Mouse (Mus musculus) forebrain, embryonic 15.5 days (tissue): Measurements from ENCODE around the gene Radil. TPM values are rescaled to one million over a fixed set of nuclear protein-coding genes. Genes with fewer than 3 reads are reported as not detected.

Experiments
- ATAC-seq: fragments of 200-750 bp; cut with Nextera tagmentation; replicated peaks from 2 replicates; pipeline ENCODE4 v1.8.0; 2017; ENCODE audit warnings: mild to moderate bottlenecking, moderate TSS enrichment, moderate library complexity
- H3K27ac ChIP-seq: fragments of 300-500 bp; sonication (generic); replicated peaks from 2 replicates; pipeline ENCODE4 v1.5.1; 2015; ENCODE audit warnings: mild to moderate bottlenecking, inconsistent platforms
- H3K27me3 ChIP-seq: fragments of 300-500 bp; sonication (generic); 2 replicates; pipeline ENCODE4 v1.6.1; 2015; ENCODE audit warnings: inconsistent platforms
- H3K36me3 ChIP-seq: fragments of 300-500 bp; sonication (generic); 2 replicates; pipeline ENCODE4 v1.6.1; 2015; ENCODE audit warnings: mild to moderate bottlenecking, inconsistent platforms
- H3K4me1 ChIP-seq: fragments of 300-500 bp; sonication (generic); 2 replicates; pipeline ENCODE4 v1.6.1; 2015; ENCODE audit warnings: inconsistent platforms
- H3K4me2 ChIP-seq: fragments of 300-500 bp; sonication (generic); replicated peaks from 2 replicates; pipeline ENCODE4 v1.6.1; 2015; ENCODE audit warnings: mild to moderate bottlenecking, inconsistent platforms
- H3K4me3 ChIP-seq: fragments of 300-500 bp; sonication (generic); 2 replicates; pipeline ENCODE4 v1.5.1; 2015; ENCODE audit warnings: mild to moderate bottlenecking, inconsistent platforms
- H3K9ac ChIP-seq: fragments of 300-500 bp; sonication (generic); replicated peaks from 2 replicates; pipeline ENCODE4 v1.6.1; 2015; ENCODE audit warnings: mild to moderate bottlenecking, inconsistent platforms
- H3K9me3 ChIP-seq: fragments of 300-500 bp; sonication (generic); 2 replicates; pipeline ENCODE4 v1.6.1; 2016; ENCODE audit warnings: inconsistent platforms
- WGBS: fragments of 180-500 bp; shearing (Covaris S2); methylation state at CpG from one replicate; pipeline ENCODE4 v1.1.7; 2015; ENCODE audit warnings: mixed read lengths; 5-methylcytosine and 5-hydroxymethylcytosine counted together
- polyA plus RNA-seq: library from polyadenylated mRNA; unstranded; fragments of >200 nt; fragmentation: Nextera tagmentation; extraction: Ambion mirVana; gene quantifications from 2 replicates; pipeline ENCODE4 v1.2.1, GENCODE M21; 2015

Gene Radil
- polyA plus RNA-seq, 1 experiment from 2014 or later, result 11.0 TPM

GRCm38 (mm10) chr5:142456318-142456717 is 94.6 kb downstream of the Radil start:
- H3K36me3 ChIP-seq, result peaks cover 54% of the 10 kb centered on the region

GRCm38 (mm10) chr5:142453742-142454141 is 97.2 kb downstream of the Radil start:
- Histone ChIP-seq H3K4me1 (no peaks in the 10 kb centered on the region), H3K27ac (no peak overlapping the region), H3K27me3 (no peaks in the 10 kb centered on the region), H3K9ac (no peak overlapping the region), H3K4me3 (no peak overlapping the region), H3K4me2 (no peak overlapping the region), H3K9me3 (no peaks in the 10 kb centered on the region), H3K36me3 (peaks cover 58% of the 10 kb centered on the region)
- ATAC-seq, result no peak
- WGBS, result 95% methylated on average over 13 of the region's 13 CpGs

More at GRCm38 (mm10) chr5:142456318-142456717, 94.6 kb downstream of the Radil start:
- no peak overlapping the region for H3K4me2 ChIP-seq
- H3K4me3 ChIP-seq, result no peak overlapping the region
- H3K27me3 ChIP-seq, result no peaks in the 10 kb centered on the region
- H3K4me1 ChIP-seq, result no peaks in the 10 kb centered on the region
- 80% methylated on average over 15 of the region's 15 CpGs for WGBS
- no peak overlapping the region for H3K27ac ChIP-seq
- no peak overlapping the region for H3K9ac ChIP-seq
- no peak for ATAC-seq
- H3K9me3 ChIP-seq, result no peaks in the 10 kb centered on the region

GRCm38 (mm10) chr5:142451759-142452158 is 99.1 kb downstream of the Radil start:
- no peak overlapping the region for H3K9ac ChIP-seq
- H3K4me2 ChIP-seq, result no peak overlapping the region
- H3K9me3 ChIP-seq, result no peaks in the 10 kb centered on the region
- no peak overlapping the region for H3K4me3 ChIP-seq
- WGBS, result 22% methylated on average over 1 of the region's 1 CpGs
- no peaks in the 10 kb centered on the region for H3K27me3 ChIP-seq
- H3K27ac ChIP-seq, result no peak overlapping the region
- peaks cover 40% of the 10 kb centered on the region for H3K36me3 ChIP-seq
- ATAC-seq, result no peak
- H3K4me1 ChIP-seq, result peaks cover 8% of the 10 kb centered on the region

- Histone ChIP-seq H3K9me3 (no peaks in the 10 kb centered on the region), H3K9ac (no peak overlapping the region), H3K36me3 (peaks cover 32% of the 10 kb centered on the region), H3K27me3 (no peaks in the 10 kb centered on the region), H3K4me3 (no peak overlapping the region), H3K27ac (no peak overlapping the region), H3K4me1 (peaks cover 8% of the 10 kb centered on the region), H3K4me2 (no peak overlapping the region)
- no peak for ATAC-seq
- WGBS, result 89% methylated on average over 9 of the region's 9 CpGs
Measured at GRCm38 (mm10) chr5:142450846-142451245, 100.1 kb downstream of the Radil start.

GRCm38 (mm10) chr5:142448623-142449022 is 102.3 kb downstream of the Radil start:
- Histone ChIP-seq H3K36me3 (peaks cover 14% of the 10 kb centered on the region), H3K27ac (no peak overlapping the region), H3K27me3 (no peaks in the 10 kb centered on the region), H3K4me2 (no peak overlapping the region), H3K9me3 (no peaks in the 10 kb centered on the region), H3K9ac (no peak overlapping the region), H3K4me1 (peaks cover 18% of the 10 kb centered on the region), H3K4me3 (no peak overlapping the region)
- no peak for ATAC-seq
- 82% methylated on average over 12 of the region's 12 CpGs for WGBS

- Histone ChIP-seq H3K4me3 (no peak overlapping the region), H3K36me3 (peaks cover 10% of the 10 kb centered on the region), H3K4me2 (no peak overlapping the region), H3K27ac (0 out of 2 replicates have a peak overlapping the region, but pooled peaks have one; percentile 44), H3K27me3 (no peaks in the 10 kb centered on the region), H3K9ac (0 out of 2 replicates have a peak overlapping the region, but pooled peaks have one; percentile 6), H3K4me1 (peaks cover 18% of the 10 kb centered on the region), H3K9me3 (no peaks in the 10 kb centered on the region)
- 7% methylated on average over 9 of the region's 9 CpGs for WGBS
- ATAC-seq, result peak; percentile 73
Measured at GRCm38 (mm10) chr5:142448076-142448475, 102.8 kb downstream of the Radil start.

GRCm38 (mm10) chr5:142445709-142446108 is 105.2 kb downstream of the Radil start:
- no peak overlapping the region for H3K4me3 ChIP-seq
- no peak overlapping the region for H3K4me2 ChIP-seq
- 0 out of 2 replicates have a peak overlapping the region, but pooled peaks have one; percentile 8 for H3K27ac ChIP-seq
- peaks cover 25% of the 10 kb centered on the region for H3K4me1 ChIP-seq
- no peaks in the 10 kb centered on the region for H3K27me3 ChIP-seq
- no peaks in the 10 kb centered on the region for H3K9me3 ChIP-seq
- no peak overlapping the region for H3K9ac ChIP-seq
- 43% methylated on average over 8 of the region's 8 CpGs for WGBS
- no peak for ATAC-seq
- peaks cover 6% of the 10 kb centered on the region for H3K36me3 ChIP-seq

GRCm38 (mm10) chr5:142444791-142445531 is 105.9 kb downstream of the Radil start:
- 69% methylated on average over 11 of the region's 11 CpGs for WGBS
- no peak for ATAC-seq
- H3K36me3 ChIP-seq, result peaks cover 1% of the 10 kb centered on the region; the same call in 1 of the 2 replicates
- no peak overlapping the region for H3K4me2 ChIP-seq
- peaks cover 32% of the 10 kb centered on the region for H3K4me1 ChIP-seq
- H3K4me3 ChIP-seq, result no peak overlapping the region
- no peak overlapping the region for H3K9ac ChIP-seq
- no peaks in the 10 kb centered on the region for H3K9me3 ChIP-seq
- H3K27ac ChIP-seq, result no peak overlapping the region
- H3K27me3 ChIP-seq, result no peaks in the 10 kb centered on the region

- H3K27me3 ChIP-seq, result no peaks in the 10 kb centered on the region
- WGBS, result 76% methylated on average over 14 of the region's 14 CpGs
- H3K36me3 ChIP-seq, result no peaks in the 10 kb centered on the region
- no peaks in the 10 kb centered on the region for H3K9me3 ChIP-seq
- no peak overlapping the region for H3K27ac ChIP-seq
- no peak overlapping the region for H3K4me3 ChIP-seq
- peaks cover 39% of the 10 kb centered on the region for H3K4me1 ChIP-seq
- no peak overlapping the region for H3K9ac ChIP-seq
- ATAC-seq, result no peak
- H3K4me2 ChIP-seq, result no peak overlapping the region
Measured at GRCm38 (mm10) chr5:142443994-142444393, 106.9 kb downstream of the Radil start.

GRCm38 (mm10) chr5:142443514-142443913 is 107.4 kb downstream of the Radil start:
- Histone ChIP-seq H3K27me3 (no peaks in the 10 kb centered on the region), H3K4me2 (no peak overlapping the region), H3K27ac (no peak overlapping the region), H3K36me3 (no peaks in the 10 kb centered on the region), H3K4me3 (no peak overlapping the region), H3K9ac (no peak overlapping the region), H3K9me3 (no peaks in the 10 kb centered on the region), H3K4me1 (peaks cover 39% of the 10 kb centered on the region)
- 66% methylated on average over 15 of the region's 15 CpGs for WGBS
- ATAC-seq, result no peak

- WGBS, result 93% methylated on average over 7 of the region's 7 CpGs
- Histone ChIP-seq H3K4me3 (no peak overlapping the region), H3K9ac (no peak overlapping the region), H3K27me3 (no peaks in the 10 kb centered on the region), H3K9me3 (no peaks in the 10 kb centered on the region), H3K4me1 (peaks cover 31% of the 10 kb centered on the region), H3K27ac (no peak overlapping the region), H3K36me3 (no peaks in the 10 kb centered on the region), H3K4me2 (no peak overlapping the region)
- ATAC-seq, result no peak
Measured at GRCm38 (mm10) chr5:142442045-142442440, 108.9 kb downstream of the Radil start.

GRCm38 (mm10) chr5:142441332-142442044 is 109.4 kb downstream of the Radil start:
- Histone ChIP-seq H3K27me3 (no peaks in the 10 kb centered on the region), H3K4me2 (no peak overlapping the region), H3K36me3 (0 out of 2 replicates have a peak, but pooled peaks cover 3% of the 10 kb centered on the region), H3K4me3 (no peak overlapping the region), H3K9me3 (no peaks in the 10 kb centered on the region), H3K27ac (no peak overlapping the region), H3K9ac (no peak overlapping the region), H3K4me1 (peaks cover 31% of the 10 kb centered on the region)
- no peak for ATAC-seq
- WGBS, result 64% methylated on average over 22 of the region's 22 CpGs
